Mouse (Mus musculus): ENCODE measurements at regions not wholly inside any gene's neighbourhood (a gene's known extent, or its start where the extent isn't known, plus 50 kb on each side); places are given as distances from the start of the nearest gene placed in this dataset.

- no peaks in the 10 kb centered on the region for H3K9me3 ChIP-seq
- no peak overlapping the region for H3K9ac ChIP-seq
- H3K4me1 ChIP-seq (replicated peaks), result no peaks in the 10 kb centered on the region
- H3K27me3 ChIP-seq, result no peaks in the 10 kb centered on the region
- no peaks in the 10 kb centered on the region for H3K36me3 ChIP-seq
- no peak overlapping the region for H3K27ac ChIP-seq
- no peak overlapping the region for H3K4me2 ChIP-seq
- H3K4me3 ChIP-seq, result no peak overlapping the region
- ATAC-seq (ENCODE audit: low FRiP score), result no peak
These were observed 207.2 kb upstream of the Dmd start for GRCm38 (mm10) chrX:82741478-82741877.

GRCm38 (mm10) chrX:82764204-82764603 lies 184.5 kb upstream of the Dmd start:
- 32% methylated on average over 2 of the region's 2 CpGs for WGBS

GRCm38 (mm10) chrX:82809171-82809570 lies 139.5 kb upstream of the Dmd start:
- no peaks in the 10 kb centered on the region for H3K36me3 ChIP-seq
- no peak overlapping the region for H3K4me3 ChIP-seq
- no peak overlapping the region for H3K4me2 ChIP-seq
- no peak for ATAC-seq (ENCODE audit: low FRiP score)
- H3K27me3 ChIP-seq, result no peaks in the 10 kb centered on the region
- WGBS, result 18% methylated on average over 2 of the region's 2 CpGs
- no peaks in the 10 kb centered on the region for H3K4me1 ChIP-seq (replicated peaks)
- H3K9me3 ChIP-seq, result no peaks in the 10 kb centered on the region
- no peak overlapping the region for H3K27ac ChIP-seq
- H3K9ac ChIP-seq, result no peak overlapping the region

More at GRCm38 (mm10) chrX:82764204-82764603, 184.5 kb upstream of the Dmd start:
- no peak for ATAC-seq (ENCODE audit: low FRiP score)
- Histone ChIP-seq H3K4me1 (replicated peaks) (no peaks in the 10 kb centered on the region), H3K36me3 (no peaks in the 10 kb centered on the region), H3K9me3 (no peaks in the 10 kb centered on the region), H3K27me3 (no peaks in the 10 kb centered on the region), H3K27ac (no peak overlapping the region), H3K9ac (no peak overlapping the region), H3K4me3 (no peak overlapping the region), H3K4me2 (no peak overlapping the region)

- no peaks in the 10 kb centered on the region for H3K4me1 ChIP-seq (replicated peaks)
- no peaks in the 10 kb centered on the region for H3K27me3 ChIP-seq
- H3K36me3 ChIP-seq, result no peaks in the 10 kb centered on the region
- H3K4me3 ChIP-seq, result peak overlapping the region; percentile 37
- H3K9me3 ChIP-seq, result no peaks in the 10 kb centered on the region
- no peak overlapping the region for H3K27ac ChIP-seq
- WGBS, result 22% methylated on average over 11 of the region's 11 CpGs
- 0 out of 2 replicates have a peak, but pooled peaks have one; percentile 24 for ATAC-seq (ENCODE audit: low FRiP score)
- peak overlapping the region; percentile 51 for H3K4me2 ChIP-seq
- H3K9ac ChIP-seq, result no peak overlapping the region; the same call in 1 of the 2 replicates
These were observed 134.1 kb upstream of the Dmd start for GRCm38 (mm10) chrX:82814618-82815017.

- Histone ChIP-seq H3K27ac (no peak overlapping the region), H3K9ac (no peak overlapping the region), H3K4me2 (no peak overlapping the region), H3K9me3 (no peaks in the 10 kb centered on the region), H3K36me3 (no peaks in the 10 kb centered on the region), H3K4me3 (no peak overlapping the region), H3K4me1 (replicated peaks) (no peaks in the 10 kb centered on the region), H3K27me3 (no peaks in the 10 kb centered on the region)
- 46% methylated on average over 4 of the region's 4 CpGs for WGBS
- no peak for ATAC-seq (ENCODE audit: low FRiP score)
These were observed 131.6 kb upstream of the Dmd start for GRCm38 (mm10) chrX:82817045-82817444.

- Histone ChIP-seq H3K9ac (no peak overlapping the region), H3K36me3 (no peaks in the 10 kb centered on the region), H3K4me2 (no peak overlapping the region), H3K27me3 (no peaks in the 10 kb centered on the region), H3K9me3 (no peaks in the 10 kb centered on the region), H3K4me1 (replicated peaks) (no peaks in the 10 kb centered on the region), H3K4me3 (no peak overlapping the region), H3K27ac (no peak overlapping the region)
- WGBS, result 41% methylated on average over 5 of the region's 5 CpGs
- no peak for ATAC-seq (ENCODE audit: low FRiP score)
These were observed 125.1 kb upstream of the Dmd start for GRCm38 (mm10) chrX:82823606-82824005.

- H3K27me3 ChIP-seq, result no peaks in the 10 kb centered on the region
- H3K4me1 ChIP-seq (replicated peaks), result no peaks in the 10 kb centered on the region
- no peaks in the 10 kb centered on the region for H3K9me3 ChIP-seq
- H3K4me2 ChIP-seq, result no peak overlapping the region
- no peak overlapping the region for H3K9ac ChIP-seq
- no peaks in the 10 kb centered on the region for H3K36me3 ChIP-seq
- no peak for ATAC-seq (ENCODE audit: low FRiP score)
- no peak overlapping the region for H3K4me3 ChIP-seq
- no peak overlapping the region for H3K27ac ChIP-seq
- WGBS, result 53% methylated on average over 1 of the region's 1 CpGs
These were observed 82.6 kb upstream of the Dmd start for GRCm38 (mm10) chrX:82866116-82866515.

Measured in hindbrain, embryonic 13.5 days (tissue).